Mouse (Mus musculus): ENCODE data around the gene Gbf1.
"Not testable (repeated sequence)": the region's sequence is repeated elsewhere in the genome, so short reads cannot be mapped to it uniquely, and the experiment has no call there.

Gbf1 gene

DNA sequence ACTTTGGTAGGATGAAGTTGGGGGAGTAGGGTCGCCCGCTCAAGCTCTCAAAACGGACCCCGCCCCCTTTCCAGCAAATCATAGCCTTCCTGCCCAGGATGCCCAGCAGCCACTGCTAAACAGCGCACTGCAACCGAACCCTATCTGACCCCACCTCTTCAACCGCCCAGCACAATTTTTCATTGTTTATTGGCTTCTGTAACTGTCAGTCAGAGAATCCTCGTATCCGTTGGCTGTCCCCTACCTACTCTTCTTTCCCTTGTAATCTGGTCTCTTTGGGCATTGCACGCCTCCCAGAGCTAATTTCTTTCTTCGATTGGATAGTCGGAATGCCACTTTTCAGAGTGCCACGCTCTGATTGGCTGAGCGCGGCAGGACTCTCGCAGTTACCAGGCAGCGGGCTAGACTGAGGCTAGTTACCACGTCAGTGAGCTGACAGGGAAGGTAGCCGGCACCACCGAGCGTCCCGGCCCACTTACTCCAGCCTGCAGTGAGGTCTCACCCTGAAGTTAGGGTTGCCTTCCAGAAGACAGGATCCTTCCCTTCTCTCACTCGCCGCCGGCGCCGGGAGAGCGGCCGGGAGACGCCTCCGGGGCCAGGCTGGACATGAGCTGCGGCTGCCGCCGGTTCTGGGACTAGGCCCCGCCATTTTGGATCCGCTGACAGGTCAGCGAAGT is at the start of gene Gbf1:
TSS of gene Gbf1 (plus strand) at position 383 of the 677 bp plus-strand sequence.
- DNase-seq, result peak; percentile 97

DNA sequence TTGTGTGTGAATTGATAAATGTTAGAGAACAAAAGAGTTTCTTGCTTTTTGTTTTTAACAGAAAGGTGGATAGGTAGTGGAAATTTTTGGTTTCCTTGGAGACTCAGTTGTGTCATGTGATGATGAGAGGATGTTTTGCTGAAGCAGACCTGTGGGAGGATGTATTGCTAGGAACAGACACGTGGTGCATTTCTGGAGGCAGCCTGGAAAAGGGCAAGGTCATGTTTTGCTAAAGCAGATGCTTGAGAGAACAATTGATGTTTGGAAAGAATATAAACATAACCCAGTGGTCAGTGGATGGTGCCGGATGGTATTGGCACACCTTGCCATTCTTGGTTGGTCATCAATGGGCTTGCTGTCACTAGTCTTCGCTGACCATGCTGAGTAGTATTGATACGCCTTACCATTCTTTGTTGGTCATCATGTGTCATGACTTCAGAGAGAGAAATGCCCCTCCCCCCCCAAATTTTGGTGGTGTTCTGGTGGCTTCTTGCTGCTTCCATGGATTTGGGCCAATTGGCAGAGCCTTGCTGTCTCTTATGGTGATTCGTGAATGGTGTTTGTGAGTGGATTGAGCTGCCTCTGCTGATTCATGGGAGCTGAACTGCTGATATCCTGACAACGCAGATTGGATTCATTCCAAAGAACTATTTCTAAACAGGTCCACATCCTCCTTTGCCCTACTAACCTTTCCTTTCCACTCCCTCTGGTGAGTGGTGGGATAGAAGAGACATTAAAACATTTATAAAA is 48.7 kb upstream of the Gbf1 start:
- DNase-seq, result no peak

DNA sequence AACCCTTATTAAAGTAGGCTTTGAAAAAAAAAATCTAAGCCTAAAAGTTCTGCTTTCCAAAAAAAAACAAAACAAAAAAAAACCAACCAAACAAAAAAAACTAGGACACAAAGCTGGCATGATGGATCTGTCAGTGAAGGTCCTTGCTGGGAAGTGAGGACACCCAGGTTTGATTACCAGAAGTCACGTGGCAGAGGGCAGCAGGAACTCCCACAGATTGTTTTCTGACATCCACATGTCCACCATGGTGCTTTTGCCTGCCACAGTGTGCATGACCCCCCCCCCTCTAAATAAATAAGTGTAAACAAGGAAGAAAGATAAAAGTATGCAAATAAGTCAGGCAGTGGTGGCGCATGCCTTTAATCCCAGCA is 48.1 kb upstream of the Gbf1 start:
- DNase-seq, result no peak

GRCm38 (mm10) chr19:46110214-46110613 is 42.1 kb upstream of the Gbf1 start:
- no peak for DNase-seq

- DNase-seq, result no peak
These were observed 41.5 kb upstream of the Gbf1 start for GRCm38 (mm10) chr19:46110781-46111180.

GRCm38 (mm10) chr19:46114617-46115016 is 37.7 kb upstream of the Gbf1 start:
- DNase-seq, result no peak

- DNase-seq, result no peak
These were observed 32.9 kb upstream of the Gbf1 start for GRCm38 (mm10) chr19:46119458-46119857.

DNA sequence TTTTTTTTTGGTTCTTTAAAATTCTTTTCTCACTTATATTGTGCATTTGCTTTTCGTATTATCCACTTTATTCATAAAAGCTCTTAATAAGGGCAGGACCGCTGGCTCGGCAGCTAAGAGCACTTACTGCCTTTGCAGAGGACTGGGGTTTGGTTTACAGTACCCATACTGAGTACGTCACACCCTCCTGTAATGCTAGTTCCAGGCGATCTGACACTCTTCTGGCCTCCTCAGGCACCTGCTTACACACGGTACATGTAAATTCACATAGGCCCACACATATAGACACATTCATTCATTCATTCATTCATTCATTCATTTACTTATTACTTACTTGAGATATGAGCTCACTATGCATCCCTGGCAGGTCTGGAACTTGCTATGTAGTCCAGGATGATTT is 31.4 kb upstream of the Gbf1 start:
- DNase-seq, result no peak

GRCm38 (mm10) chr19:46123876-46124275 is 28.4 kb upstream of the Gbf1 start:
- no peak for DNase-seq

GRCm38 (mm10) chr19:46124651-46125050 is 27.7 kb upstream of the Gbf1 start:
- no peak for DNase-seq

DNA sequence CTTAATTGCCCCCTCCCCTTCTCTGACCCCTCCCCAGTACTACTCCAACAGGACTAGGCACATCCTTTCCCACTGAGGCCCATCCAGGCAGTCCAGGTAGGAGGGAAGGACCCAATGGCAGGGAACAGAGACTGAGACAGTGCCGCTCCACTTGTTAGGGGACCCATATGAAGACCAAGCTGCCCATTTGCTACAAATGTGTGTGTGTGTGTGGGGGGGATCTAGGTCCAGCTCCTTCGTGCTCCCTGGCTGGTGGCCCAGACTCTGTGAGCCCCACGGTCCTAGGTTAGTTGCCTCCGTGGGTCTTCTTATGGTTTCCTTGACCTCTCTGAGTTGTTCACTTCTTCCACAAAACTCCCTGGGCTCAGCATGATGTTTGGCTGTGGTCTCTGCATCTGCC is 26.0 kb upstream of the Gbf1 start:
- no peak for DNase-seq

- not testable (repeated sequence) for DNase-seq
These were observed 22.6 kb upstream of the Gbf1 start for GRCm38 (mm10) chr19:46129737-46130136.

DNA sequence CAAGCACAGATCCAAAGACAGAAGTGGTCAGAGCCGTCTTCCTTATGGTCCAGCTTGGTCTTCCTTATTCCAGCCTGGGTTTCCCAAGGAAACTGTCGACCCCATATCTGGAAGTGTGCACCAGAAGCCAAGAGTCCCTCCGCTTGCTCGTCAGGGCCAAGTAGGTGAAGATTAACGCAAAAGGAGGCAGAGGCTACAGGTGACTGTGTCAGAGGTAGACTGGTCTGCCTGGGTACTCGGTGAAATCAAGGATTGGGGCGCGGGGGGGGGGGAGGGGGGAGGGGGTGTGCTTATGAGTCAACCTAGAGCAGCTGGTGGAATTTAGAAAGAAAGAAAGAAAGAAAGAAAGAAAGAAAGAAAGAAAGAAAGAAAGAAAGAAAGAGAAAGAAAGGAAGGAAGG is 21.0 kb upstream of the Gbf1 start:
- no peak for DNase-seq

GRCm38 (mm10) chr19:46131694-46132525 is 20.4 kb upstream of the Gbf1 start, which contains the start of gene Elovl3:
TSS of gene Elovl3 (plus strand) at chr19:46131897.
- peak; percentile 53 to 55 for DNase-seq

- DNase-seq, result no peak
These were observed 19.7 kb upstream of the Gbf1 start for GRCm38 (mm10) chr19:46132577-46132976.

DNA sequence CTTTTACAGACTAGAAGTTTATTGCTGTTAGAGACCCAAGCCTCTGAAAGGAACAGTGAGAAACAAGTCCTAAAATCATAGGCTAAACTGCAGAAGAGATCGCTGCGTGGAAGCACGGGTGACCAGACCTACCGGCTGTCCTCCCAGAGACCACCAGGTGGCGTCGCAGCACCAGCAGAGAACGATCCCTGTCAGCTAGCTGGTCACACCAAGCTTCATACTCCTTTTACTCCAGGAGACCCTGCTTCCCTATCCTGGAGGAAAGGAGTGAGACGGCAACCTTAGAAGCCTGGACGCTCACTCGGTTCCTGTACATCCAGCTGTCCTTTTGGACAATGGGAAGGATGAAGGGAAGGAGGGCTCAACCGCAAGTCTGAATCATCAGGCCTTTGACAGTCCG is 17.0 kb upstream of the Gbf1 start:
- peak; percentile 86 for DNase-seq

GRCm38 (mm10) chr19:46135789-46136638 is 16.3 kb upstream of the Gbf1 start:
- DNase-seq, result peak; percentile 75 to 77

DNA sequence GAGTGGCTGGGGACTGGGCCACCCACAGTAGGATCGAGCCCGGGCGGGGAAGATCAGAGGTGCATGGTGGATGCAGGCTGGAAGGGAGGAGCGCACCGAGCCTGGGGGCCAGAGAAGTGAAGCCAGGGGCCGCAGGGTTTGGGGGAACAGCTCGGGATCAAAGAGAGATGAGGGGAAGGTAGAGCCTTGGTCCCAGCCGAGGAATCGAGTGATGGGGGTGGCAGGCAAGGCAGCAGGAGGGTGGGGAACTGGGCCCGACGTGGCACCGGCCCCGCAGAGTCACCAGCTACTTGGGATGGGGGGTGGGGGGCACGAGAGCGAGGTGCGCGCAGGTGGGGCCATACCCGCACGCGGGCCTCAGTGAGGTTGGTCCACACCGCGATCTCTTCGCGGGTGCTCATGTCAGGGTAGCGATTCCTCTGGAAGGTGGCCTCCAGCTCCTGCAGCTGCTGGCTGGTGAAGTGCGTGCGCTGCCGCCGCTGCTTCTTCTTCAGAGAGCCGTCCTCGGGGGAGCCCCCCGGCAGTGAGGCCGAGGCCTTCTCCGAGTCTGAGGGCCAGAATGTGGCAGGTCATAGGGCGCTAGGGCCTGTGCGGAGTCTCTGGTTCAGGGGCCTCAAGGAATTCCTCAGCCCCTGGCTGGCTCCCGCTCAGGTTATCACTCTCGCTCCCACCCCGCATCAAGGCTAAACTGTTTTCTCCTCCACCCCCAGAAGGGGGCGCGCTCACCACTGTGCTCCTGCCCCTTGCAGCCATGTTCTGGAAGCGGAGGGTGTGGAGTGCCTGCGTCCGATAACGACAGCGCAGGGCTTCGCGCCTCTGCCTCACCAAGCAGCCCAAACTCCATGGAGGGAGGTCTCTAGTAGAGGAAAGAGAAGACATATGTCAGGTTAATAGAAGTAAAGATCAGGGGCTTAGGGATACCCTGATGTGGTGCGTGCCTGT is 15.4 kb upstream of the Gbf1 start:
- DNase-seq, result peak; percentile 72 to 79

- DNase-seq, result no peak
These were observed 12.0 kb upstream of the Gbf1 start for GRCm38 (mm10) chr19:46140324-46140723.

GRCm38 (mm10) chr19:46141091-46141490 is 11.2 kb upstream of the Gbf1 start:
- no peak for DNase-seq

Measured in lung, adult 18-20 months (tissue).